Mouse (Mus musculus): ENCODE data around the gene Taf1d. TPM values are rescaled to one million over a fixed set of nuclear protein-coding genes. Genes with fewer than 3 reads are reported as not detected.
A peak's percentile ranks its signal among the peaks of the same experiment; 100 is the strongest.

Gene Taf1d
- 65.4 and 74.9 TPM in 2 replicates for polyA plus RNA-seq (2016; fragmentation: Nextera tagmentation; extraction: Ambion mirVana)

GRCm38 (mm10) chr9:15305503-15306397 is at the start of gene Taf1d:
Taf1d (plus strand) TSS chr9:15306214.
- H3K4me1 ChIP-seq: peaks cover 25% of the 10 kb centered on the region
- 13% methylated on average over 45 of the region's 45 CpGs for WGBS
- peak within 1 kb of the TSS; percentile 94 for H3K27ac ChIP-seq
- peak within 1 kb of the TSS; percentile 84 for H3K4me3 ChIP-seq (replicated peaks)
- no peaks in the 10 kb centered on the region for H3K9me3 ChIP-seq
- H3K4me2 ChIP-seq: peak within 1 kb of the TSS; percentile 75
- peaks cover 31% of the 10 kb centered on the region for H3K36me3 ChIP-seq (replicated peaks)
- H3K9ac ChIP-seq: peak within 1 kb of the TSS; percentile 92
- ATAC-seq (ENCODE audit: low FRiP score): peak; percentile 99
- H3K27me3 ChIP-seq: no peaks in the 10 kb centered on the region

GRCm38 (mm10) chr9:15256214-15256613 is 49.8 kb upstream of the Taf1d start:
- H3K9me3 ChIP-seq: no peaks in the 10 kb centered on the region
- H3K4me2 ChIP-seq: no peak overlapping the region
- H3K27ac ChIP-seq: no peak overlapping the region
- no peak for ATAC-seq (ENCODE audit: low FRiP score)
- peaks cover 11% of the 10 kb centered on the region for H3K36me3 ChIP-seq (replicated peaks)
- no peaks in the 10 kb centered on the region for H3K4me1 ChIP-seq
- WGBS: 84% methylated on average over 3 of the region's 3 CpGs
- H3K4me3 ChIP-seq (replicated peaks): no peak overlapping the region
- H3K27me3 ChIP-seq: no peaks in the 10 kb centered on the region
- no peak overlapping the region for H3K9ac ChIP-seq

GRCm38 (mm10) chr9:15261980-15262379 is 44.0 kb upstream of the Taf1d start:
- Histone ChIP-seq H3K36me3 (replicated peaks) (peaks cover 65% of the 10 kb centered on the region), H3K27ac (no peak overlapping the region), H3K4me3 (replicated peaks) (no peak overlapping the region), H3K4me2 (no peak overlapping the region), H3K9ac (no peak overlapping the region), H3K4me1 (no peaks in the 10 kb centered on the region), H3K9me3 (no peaks in the 10 kb centered on the region), H3K27me3 (no peaks in the 10 kb centered on the region)
- WGBS: 93% methylated on average over 8 of the region's 8 CpGs
- no peak for ATAC-seq (ENCODE audit: low FRiP score)

GRCm38 (mm10) chr9:15263487-15263886 is 42.5 kb upstream of the Taf1d start:
- no peaks in the 10 kb centered on the region for H3K4me1 ChIP-seq
- H3K27ac ChIP-seq: no peak overlapping the region
- no peak for ATAC-seq (ENCODE audit: low FRiP score)
- no peak overlapping the region for H3K9ac ChIP-seq
- H3K36me3 ChIP-seq (replicated peaks): peaks cover 77% of the 10 kb centered on the region
- H3K27me3 ChIP-seq: no peaks in the 10 kb centered on the region
- no peaks in the 10 kb centered on the region for H3K9me3 ChIP-seq
- 97% methylated on average over 10 of the region's 10 CpGs for WGBS
- no peak overlapping the region for H3K4me3 ChIP-seq (replicated peaks)
- no peak overlapping the region for H3K4me2 ChIP-seq

- Histone ChIP-seq H3K4me3 (replicated peaks) (no peak overlapping the region), H3K4me1 (peaks cover 13% of the 10 kb centered on the region), H3K27ac (no peak overlapping the region), H3K4me2 (no peak overlapping the region), H3K36me3 (replicated peaks) (peaks cover 67% of the 10 kb centered on the region), H3K9ac (no peak overlapping the region), H3K27me3 (no peaks in the 10 kb centered on the region), H3K9me3 (no peaks in the 10 kb centered on the region)
- WGBS: 95% methylated on average over 2 of the region's 2 CpGs
- ATAC-seq (ENCODE audit: low FRiP score): no peak
Measured at GRCm38 (mm10) chr9:15273981-15274380, 32.0 kb upstream of the Taf1d start.

GRCm38 (mm10) chr9:15276855-15277254 is 29.2 kb upstream of the Taf1d start:
- ATAC-seq (ENCODE audit: low FRiP score): no peak
- Histone ChIP-seq H3K4me1 (peaks cover 25% of the 10 kb centered on the region), H3K27ac (no peak overlapping the region), H3K4me2 (no peak overlapping the region), H3K9me3 (no peaks in the 10 kb centered on the region), H3K27me3 (no peaks in the 10 kb centered on the region), H3K9ac (no peak overlapping the region), H3K4me3 (replicated peaks) (no peak overlapping the region), H3K36me3 (replicated peaks) (peaks cover 38% of the 10 kb centered on the region)
- 92% methylated on average over 4 of the region's 4 CpGs for WGBS

- H3K9me3 ChIP-seq: no peaks in the 10 kb centered on the region
- H3K4me2 ChIP-seq: no peak overlapping the region
- ATAC-seq (ENCODE audit: low FRiP score): no peak
- H3K4me1 ChIP-seq: peaks cover 25% of the 10 kb centered on the region
- H3K36me3 ChIP-seq (replicated peaks): peaks cover 23% of the 10 kb centered on the region
- WGBS: 89% methylated on average over 3 of the region's 3 CpGs
- H3K4me3 ChIP-seq (replicated peaks): no peak overlapping the region
- no peak overlapping the region for H3K27ac ChIP-seq
- 0 out of 2 replicates have a peak overlapping the region, but pooled peaks have one; percentile 12 for H3K9ac ChIP-seq
- H3K27me3 ChIP-seq: no peaks in the 10 kb centered on the region
Measured at GRCm38 (mm10) chr9:15278343-15278742, 27.7 kb upstream of the Taf1d start.

GRCm38 (mm10) chr9:15279139-15279648 is 26.8 kb upstream of the Taf1d start:
- no peak for ATAC-seq (ENCODE audit: low FRiP score)
- Histone ChIP-seq H3K9me3 (no peaks in the 10 kb centered on the region), H3K4me2 (peak overlapping the region; percentile 80), H3K9ac (peak overlapping the region; percentile 98), H3K27me3 (no peaks in the 10 kb centered on the region), H3K27ac (peak overlapping the region; percentile 93), H3K4me3 (replicated peaks) (peak overlapping the region; percentile 96), H3K36me3 (replicated peaks) (peaks cover 15% of the 10 kb centered on the region), H3K4me1 (peaks cover 25% of the 10 kb centered on the region)
- 9% methylated on average over 19 of the region's 19 CpGs for WGBS

- no peaks in the 10 kb centered on the region for H3K27me3 ChIP-seq
- peak; percentile 98 for ATAC-seq (ENCODE audit: low FRiP score)
- peak within 1 kb of the TSS; percentile 93 for H3K27ac ChIP-seq
- H3K9ac ChIP-seq: peak within 1 kb of the TSS; percentile 98
- H3K36me3 ChIP-seq (replicated peaks): peaks cover 11% of the 10 kb centered on the region
- peak within 1 kb of the TSS; percentile 80 for H3K4me2 ChIP-seq
- H3K4me1 ChIP-seq: peaks cover 25% of the 10 kb centered on the region
- 1% methylated on average over 57 of the region's 57 CpGs for WGBS
- H3K4me3 ChIP-seq (replicated peaks): peak within 1 kb of the TSS; percentile 96
- H3K9me3 ChIP-seq: no peaks in the 10 kb centered on the region
Measured at GRCm38 (mm10) chr9:15279649-15280490, 26.1 kb upstream of the Taf1d start, which contains the start of gene Med17. Med17 (minus strand) TSS chr9:15279931.

- H3K4me3 ChIP-seq (replicated peaks): peak overlapping the region; percentile 96
- H3K27ac ChIP-seq: 0 out of 2 replicates have a peak overlapping the region, but pooled peaks have one; percentile 13
- H3K27me3 ChIP-seq: no peaks in the 10 kb centered on the region
- H3K9me3 ChIP-seq: no peaks in the 10 kb centered on the region
- WGBS: 44% methylated on average over 5 of the region's 5 CpGs
- peak overlapping the region; percentile 80 for H3K4me2 ChIP-seq
- ATAC-seq (ENCODE audit: low FRiP score): no peak
- H3K4me1 ChIP-seq: peaks cover 25% of the 10 kb centered on the region
- H3K9ac ChIP-seq: peak overlapping the region; percentile 98
- peaks cover 4% of the 10 kb centered on the region for H3K36me3 ChIP-seq (replicated peaks)
Measured at GRCm38 (mm10) chr9:15280491-15280879, 25.5 kb upstream of the Taf1d start.

- Histone ChIP-seq H3K4me1 (peaks cover 9% of the 10 kb centered on the region), H3K4me3 (replicated peaks) (no peak overlapping the region), H3K4me2 (no peak overlapping the region), H3K36me3 (replicated peaks) (no peaks in the 10 kb centered on the region; the same call in 1 of the 2 replicates), H3K9ac (no peak overlapping the region), H3K9me3 (no peaks in the 10 kb centered on the region), H3K27me3 (no peaks in the 10 kb centered on the region), H3K27ac (no peak overlapping the region)
- 61% methylated on average over 3 of the region's 3 CpGs for WGBS
- no peak for ATAC-seq (ENCODE audit: low FRiP score)
Measured at GRCm38 (mm10) chr9:15285443-15285842, 20.6 kb upstream of the Taf1d start.

GRCm38 (mm10) chr9:15287846-15288245 is 18.2 kb upstream of the Taf1d start:
- H3K36me3 ChIP-seq (replicated peaks): no peaks in the 10 kb centered on the region; the same call in 1 of the 2 replicates
- H3K4me3 ChIP-seq (replicated peaks): no peak overlapping the region
- WGBS: 40% methylated on average over 6 of the region's 6 CpGs
- no peak overlapping the region for H3K27ac ChIP-seq
- no peaks in the 10 kb centered on the region for H3K4me1 ChIP-seq
- no peak overlapping the region for H3K4me2 ChIP-seq
- H3K9me3 ChIP-seq: no peaks in the 10 kb centered on the region
- no peak overlapping the region for H3K9ac ChIP-seq
- H3K27me3 ChIP-seq: no peaks in the 10 kb centered on the region
- no peak for ATAC-seq (ENCODE audit: low FRiP score)
